Mouse (Mus musculus) thymus, adult 18-20 months (tissue): ENCODE data around the gene Catsperg1.
"Not testable (repeated sequence)": the region's sequence is repeated elsewhere in the genome, so short reads cannot be mapped to it uniquely, and the experiment has no call there.

Experiments used
- DNase-seq, 2 experiments: peaks; one replicate each; pipeline ENCODE4 v3.0.0; 2022; ENCODE audit warnings: mixed read lengths in 2 of 2

Catsperg1 gene

DNA sequence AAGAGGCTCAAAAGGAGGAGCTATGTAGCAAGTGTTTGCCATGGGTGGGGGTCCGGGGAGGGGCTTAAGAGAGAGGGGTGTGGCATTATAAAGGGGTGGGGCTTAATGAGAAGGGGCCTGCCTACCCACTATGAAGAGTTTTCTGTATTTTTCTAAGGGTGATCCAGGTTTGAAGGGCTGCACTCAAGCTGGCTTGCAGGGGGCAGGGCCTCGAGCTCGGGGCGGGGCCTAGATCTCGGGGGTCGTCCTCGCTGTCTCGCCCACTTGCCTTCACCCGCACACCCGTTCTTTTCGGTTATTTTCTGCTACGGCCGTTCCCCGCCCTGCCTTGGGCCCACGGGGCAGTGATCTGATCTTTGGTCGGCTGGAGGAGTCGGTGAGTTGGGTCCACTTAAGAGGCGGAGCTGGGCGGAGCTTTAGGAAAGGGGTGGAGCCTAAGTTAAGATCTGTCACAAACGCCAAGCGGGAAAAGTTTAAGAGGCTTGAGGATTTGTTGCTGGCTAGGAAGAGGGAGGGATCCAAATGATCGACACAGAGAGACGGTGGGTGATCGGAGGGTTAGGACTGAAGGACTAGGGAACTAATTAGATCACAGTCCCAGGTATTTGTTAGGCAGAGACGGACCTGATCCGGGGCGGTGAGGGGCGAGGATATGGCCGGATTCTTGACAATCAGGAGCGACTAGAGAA, 43.6 kb downstream of the Catsperg1 start, which contains the start of the genes Ggn and Spred3:
Gene Ggn, plus strand, starts transcription at position 145 of the 689 bp plus-strand sequence.
Gene Spred3, minus strand, starts transcription at position 346 of the 689 bp plus-strand sequence.
- DNase-seq = no peak

DNA sequence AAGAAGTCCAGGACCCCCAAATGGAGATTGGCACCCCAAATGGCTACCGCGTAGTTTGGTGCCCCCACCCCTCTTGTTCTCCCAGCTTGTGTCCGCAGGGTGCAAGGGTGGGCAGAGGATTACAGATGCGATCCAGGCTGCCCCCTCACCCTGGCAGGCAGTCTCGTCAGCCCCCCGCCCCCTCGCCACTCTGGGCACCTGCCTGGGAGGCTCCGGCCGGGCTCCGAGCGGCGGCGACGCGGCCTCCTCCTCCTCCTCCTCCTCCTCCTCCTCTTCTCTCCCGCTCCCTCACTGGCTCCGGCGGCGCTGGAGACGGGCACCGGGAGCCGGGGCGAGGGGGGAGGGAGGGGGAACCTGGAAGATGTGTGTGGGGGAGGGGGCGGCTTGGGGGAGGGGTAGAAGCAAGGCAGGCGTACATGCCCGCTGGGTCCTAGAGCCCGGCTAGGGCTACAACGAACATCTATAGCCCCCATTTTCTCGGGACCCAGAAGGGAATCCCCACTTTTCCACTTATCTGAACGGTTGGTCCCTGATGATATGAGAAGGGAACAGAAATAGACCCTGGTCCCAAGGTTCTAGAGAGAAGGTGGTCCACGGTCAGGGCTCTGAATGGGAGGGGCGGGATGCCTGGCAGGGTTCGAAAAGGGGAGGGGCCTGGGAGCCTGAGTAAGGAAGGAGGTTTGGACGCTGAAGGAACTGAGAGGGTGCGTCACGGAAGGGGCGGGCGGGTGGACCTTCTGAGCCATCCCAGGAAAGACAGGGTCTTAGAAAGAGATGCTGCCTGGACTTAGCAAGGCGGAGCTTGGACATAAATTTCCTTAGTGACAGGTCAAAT, 44.4 kb downstream of the Catsperg1 start:
- peak in 1 of 2 experiments; percentile 20 for DNase-seq

DNA sequence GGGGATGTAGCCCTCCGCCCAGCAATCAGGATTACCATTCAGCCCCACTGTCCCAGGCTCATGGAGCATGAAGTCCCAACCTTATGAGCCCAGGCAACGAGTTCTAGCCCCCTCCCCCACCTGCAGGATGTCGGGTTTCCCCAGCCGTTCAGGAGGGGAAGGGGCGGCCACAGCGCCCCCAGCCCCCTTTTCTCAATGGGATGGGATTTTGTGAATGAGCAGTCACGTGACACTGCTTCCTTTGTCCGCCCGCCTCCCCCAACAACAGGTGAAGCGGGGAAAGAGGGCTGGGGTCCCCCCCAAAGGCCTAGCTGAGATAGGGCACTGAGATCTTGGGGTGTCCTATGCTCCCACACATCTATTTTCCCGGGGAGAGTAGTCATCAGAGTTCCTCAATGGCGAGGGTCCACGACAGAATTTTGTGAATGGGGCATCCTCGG, 45.0 kb downstream of the Catsperg1 start:
- DNase-seq = no peak

DNA sequence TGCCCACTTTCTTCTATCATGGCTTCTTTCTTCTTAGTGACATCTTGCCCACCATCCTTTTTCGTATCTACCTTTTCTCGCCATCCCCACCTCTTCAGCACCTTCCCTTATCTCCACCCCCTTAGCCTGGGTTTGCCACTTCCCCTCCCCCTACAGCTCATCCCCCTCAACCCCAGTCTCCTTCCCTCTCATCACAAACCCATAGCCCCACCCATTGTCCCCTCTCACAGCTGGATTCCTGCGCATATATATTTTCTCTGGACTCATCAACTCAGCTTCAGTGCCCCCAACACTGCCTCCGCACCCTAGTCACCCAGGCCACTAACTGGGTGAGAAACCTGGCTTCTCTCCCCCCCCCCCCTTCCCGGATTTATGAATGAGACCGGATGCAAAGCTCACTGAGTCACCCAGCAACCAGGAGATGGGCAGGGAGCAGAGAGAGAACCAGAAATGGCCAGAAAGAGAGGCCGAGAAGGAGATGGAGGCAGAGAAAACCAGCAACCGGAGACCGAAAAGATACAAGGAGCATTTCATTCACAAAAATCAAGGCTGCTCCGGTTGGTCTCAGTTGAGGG, 45.6 kb downstream of the Catsperg1 start:
- no peak for DNase-seq

DNA sequence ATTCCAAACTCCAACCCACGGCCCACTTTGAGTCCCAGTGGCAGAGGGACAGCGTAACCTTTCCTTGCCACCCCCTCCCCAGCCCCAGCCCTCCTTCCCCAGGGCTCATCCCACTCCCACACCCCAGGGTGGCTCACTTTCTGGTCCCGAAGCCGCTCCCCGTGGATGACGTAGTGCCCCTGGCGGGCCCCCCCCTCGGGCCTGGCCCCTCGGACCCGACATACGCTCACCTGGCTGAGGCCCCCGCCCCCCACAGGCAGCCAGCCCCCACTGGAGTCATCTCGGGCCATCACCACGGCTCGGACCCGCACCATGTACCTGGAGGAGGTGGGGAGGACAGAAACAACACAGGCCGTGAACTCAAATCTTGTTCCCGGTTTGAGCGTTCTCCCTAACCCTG, 46.2 kb downstream of the Catsperg1 start:
- no peak for DNase-seq

DNA sequence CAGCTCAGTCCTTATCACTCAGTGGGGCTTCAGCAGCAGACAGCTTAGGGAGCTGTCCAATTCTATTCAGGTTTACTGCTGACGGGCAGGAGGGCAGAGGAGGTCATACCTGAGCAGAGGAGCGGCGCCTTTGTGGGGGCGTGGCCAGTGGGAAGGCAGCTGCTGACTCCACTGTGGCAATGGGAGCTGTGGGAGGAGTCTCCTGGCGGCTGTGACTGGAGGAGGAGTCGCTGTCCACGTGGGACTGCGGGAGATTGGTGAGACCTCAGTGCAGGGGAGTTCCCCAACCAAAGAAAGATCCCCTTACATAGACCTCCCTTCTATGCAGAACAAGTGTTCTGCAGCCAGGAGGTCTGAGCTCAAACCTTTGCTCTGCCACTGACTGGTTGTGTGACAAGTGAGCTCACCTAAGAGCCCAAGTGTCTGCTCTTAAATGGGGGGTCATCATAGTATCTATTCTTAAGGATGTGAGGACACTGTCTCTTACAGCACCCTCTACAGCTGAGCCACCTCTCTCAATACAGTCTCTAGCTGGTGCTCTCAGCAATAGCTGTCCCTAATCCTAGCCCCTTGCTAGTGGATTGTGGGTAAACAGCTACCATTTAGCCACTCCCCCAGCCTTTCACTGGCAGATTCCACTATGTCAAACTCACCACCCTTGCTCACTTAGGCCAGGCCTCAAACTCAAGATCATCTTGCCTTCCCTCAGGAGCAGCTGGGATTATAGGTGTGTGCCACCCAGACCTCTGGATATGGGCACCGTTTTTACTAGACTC, 50.9 kb downstream of the Catsperg1 start:
- DNase-seq = no peak

DNA sequence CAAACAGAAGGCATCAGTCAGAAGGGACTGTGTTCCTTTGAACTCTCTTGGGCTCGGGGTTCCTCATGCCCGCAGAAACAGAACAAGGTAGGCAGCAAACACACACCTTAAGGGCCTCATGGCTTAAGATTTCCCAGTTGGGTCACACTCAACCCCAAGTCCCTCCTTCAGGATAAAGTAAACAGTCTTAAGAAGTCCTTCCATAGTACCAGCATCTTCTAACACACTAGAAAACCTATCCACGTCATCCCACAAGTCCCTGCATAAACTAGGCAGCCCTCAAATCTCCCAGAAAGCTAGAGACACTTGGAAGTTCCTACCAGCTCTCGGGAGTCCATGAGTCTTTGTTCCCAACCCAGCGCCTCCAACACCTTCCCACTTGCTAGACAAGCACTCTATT, 51.5 kb downstream of the Catsperg1 start:
- DNase-seq = no peak

DNA sequence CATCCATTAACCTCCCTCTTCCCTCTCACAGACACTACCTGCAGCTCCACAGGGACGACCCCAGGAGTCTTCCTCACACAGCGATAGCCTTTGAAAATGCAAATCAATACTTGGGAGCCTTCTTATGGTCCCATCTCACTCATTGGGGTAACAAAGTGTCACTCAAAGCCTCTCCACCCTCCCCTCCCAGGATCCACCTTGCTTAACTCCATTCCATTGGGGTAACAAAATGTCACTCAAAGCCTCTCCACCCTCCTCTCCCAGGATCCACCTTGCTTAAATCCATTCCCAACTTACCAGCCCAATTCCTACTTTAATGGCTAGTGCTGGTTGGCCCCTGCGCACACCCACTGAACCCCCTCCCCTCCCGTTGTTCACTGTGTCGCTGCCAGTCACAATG, 55.6 kb downstream of the Catsperg1 start:
- no peak for DNase-seq

DNA sequence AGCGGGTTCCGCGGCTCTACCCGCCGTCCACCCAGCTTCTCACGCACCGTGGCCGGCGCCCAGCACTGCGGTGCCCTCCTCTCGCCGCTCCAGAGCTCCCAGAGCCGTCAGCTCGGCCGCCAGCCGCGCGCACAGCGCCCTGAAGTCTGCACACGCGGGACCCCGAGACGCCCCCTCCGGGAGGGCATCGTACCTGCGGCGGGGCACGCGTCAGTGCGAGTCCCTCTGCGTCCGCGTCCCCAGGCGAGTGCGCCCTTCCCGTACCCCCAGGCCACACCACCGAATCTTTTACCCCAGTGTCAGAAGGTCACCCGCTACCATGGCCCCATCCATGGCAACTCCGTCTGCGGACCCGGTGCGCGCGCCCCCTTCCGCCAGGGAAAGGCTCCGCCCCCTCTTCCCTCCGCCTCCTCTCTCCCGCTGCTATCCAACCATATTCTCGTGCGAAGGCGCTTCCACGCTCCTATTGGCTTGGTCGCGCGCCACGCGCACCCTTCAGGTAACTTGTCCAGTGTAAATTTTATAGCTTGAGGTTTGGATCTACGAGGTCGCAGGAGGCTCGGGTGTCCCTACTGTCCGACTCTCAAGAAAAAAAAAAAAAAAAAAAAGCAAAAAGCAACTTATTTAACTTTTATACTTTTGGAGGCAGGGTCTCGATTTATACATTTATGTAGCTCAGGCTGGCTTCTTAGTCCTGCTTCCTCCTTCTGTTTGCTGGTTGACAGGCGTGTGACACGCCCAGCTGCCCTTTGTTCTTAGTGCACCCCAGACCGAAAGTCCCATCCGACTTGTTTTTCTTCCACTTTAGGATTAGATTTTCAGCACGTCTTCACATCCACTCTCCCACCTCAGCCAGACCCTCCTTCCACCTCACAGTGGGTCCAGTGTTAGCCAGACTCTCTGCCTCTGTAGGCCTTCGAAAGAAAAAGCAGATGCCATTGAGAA, 57.7 kb downstream of the Catsperg1 start, which contains the start of gene Fam98c:
Gene Fam98c, minus strand, starts transcription at position 397 of the 945 bp plus-strand sequence.
- peak; percentile 75 to 81 for DNase-seq

DNA sequence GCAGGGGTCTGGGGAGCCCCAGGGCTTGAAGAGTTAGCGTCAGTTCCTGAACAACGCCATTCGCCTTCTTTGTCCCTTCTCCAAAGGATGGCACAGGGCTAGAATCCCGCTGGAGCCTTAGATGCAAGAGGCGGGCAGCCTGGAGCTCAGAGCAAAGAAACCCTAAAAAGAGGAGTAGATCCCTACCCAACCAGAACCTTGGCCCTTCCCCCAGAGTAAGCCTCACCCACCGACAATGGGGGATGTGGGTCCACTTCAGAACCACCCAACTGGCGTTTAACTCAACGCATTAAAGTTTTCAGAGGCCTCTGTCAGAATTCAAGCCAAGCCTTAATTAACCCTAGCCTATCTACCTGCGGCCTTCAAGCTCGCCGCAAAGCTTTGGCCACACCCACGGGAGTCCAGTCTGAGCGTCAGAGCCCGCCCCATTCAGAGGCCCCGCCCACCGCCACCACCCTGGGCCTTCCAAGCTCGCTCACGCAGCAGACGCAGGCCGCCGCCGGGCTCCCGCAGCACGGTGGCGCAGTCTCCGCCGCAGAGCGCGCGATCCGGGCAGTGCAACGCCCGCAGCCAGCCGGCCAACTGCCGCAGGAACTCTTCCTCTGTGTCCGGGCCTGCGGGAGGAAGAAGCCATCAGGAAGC, 58.5 kb downstream of the Catsperg1 start:
- peak; percentile 74 to 79 for DNase-seq

DNA sequence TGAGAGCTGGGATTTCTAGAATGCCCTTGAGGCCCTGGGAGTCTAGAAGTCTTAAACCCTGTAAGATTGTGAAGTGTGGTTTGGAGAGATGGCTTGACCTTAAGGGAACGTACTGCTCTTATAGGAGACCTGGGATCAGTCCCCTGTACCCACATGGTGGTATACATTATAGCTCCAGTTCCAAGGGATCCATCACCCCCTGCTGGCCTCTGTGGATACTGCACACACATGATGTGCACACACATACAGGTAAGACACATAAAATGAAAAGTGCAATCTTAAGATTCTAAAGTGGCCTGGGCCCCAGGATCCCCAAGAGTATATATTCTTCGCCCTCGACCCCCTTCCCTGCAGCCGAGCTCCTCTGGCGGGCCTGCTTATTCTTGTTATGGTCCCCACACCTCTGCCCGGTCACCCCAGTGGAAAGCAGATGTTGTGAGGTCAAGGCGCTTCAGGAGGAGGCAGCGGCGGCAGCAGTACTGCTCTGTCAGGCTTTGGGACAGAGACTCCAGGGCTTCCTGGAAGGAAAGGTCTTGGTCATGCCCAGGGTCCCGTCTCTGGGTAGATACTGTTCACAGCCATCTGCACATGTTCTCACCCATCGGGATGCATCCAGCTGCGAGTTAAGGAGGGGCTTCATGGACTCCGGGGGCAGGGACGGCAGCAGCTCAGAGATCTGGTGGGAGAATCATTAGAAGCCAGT, 59.7 kb downstream of the Catsperg1 start:
- no peak for DNase-seq

DNA sequence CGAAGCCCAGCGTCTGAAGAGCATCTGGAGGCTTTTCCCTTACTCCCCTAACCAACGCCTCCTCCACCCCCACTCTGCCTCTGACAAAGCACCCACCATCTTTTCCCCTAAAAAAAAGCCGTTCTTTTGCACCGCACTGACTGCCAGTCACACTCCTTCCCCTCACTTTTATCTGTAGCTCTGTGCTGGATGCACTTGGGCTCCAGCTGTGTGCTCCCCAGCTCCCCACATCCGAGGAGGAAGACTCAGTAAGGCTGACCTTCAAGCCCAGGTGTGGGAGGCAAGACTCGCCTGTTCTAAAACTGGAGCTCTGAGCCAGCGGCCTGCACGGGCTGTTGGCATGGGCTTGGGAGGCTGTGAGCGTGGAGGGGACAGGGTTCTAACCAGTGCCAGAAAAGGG, 62.3 kb downstream of the Catsperg1 start:
- no peak for DNase-seq

DNA sequence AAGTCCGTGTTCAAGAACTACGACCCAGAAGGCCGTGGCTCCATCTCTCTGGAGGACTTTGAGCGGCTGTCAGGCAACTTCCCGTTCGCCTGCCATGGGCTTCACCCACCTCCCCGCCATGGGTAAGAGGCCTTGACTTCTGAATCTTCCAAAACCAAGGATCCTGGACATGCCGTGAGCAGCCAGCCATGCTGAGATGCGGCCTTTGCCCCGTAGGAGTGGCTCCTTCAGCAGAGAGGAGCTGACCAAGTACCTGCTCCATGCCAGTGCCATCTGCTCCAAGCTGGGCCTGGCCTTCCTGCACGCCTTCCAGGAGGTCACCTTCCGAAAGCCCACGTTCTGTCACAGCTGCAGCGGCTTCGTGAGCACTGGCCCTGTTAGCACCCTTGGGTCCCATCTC, 65.1 kb downstream of the Catsperg1 start:
- DNase-seq = no peak

DNA sequence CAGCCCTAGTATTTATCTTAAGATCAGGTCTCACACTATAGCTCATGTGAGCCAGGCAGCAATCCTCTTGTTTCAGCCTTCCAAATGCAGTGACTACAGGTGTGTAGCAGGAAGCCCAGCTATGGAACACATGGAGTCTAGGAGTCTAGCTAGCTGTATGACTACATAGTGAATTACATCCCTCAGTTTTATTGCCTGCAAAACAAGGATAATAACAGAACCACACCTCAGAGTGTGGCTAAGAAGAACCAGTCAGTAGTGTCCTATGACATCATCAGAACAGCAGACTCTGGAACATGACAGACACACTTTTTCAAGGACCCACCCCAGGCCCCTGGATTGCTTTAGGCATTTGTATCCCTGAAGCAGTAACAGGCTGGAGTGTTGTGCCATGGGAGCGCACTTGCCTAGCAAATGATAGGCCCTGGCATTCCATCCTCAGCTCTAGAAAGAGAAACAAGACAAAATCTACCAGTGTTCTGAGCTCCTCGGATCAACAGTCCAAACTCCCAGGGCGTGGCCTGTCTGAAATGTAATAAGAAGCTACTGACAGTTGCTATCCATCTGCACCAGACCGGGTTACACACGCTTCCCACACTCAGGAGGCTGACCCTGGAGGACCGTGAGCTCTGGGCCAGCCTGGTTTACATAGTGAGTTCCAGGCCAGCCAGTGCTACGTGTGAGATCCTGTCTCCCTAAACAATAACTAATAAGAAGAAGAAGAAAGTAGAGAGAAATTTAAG, 67.0 kb downstream of the Catsperg1 start:
- no peak for DNase-seq

DNA sequence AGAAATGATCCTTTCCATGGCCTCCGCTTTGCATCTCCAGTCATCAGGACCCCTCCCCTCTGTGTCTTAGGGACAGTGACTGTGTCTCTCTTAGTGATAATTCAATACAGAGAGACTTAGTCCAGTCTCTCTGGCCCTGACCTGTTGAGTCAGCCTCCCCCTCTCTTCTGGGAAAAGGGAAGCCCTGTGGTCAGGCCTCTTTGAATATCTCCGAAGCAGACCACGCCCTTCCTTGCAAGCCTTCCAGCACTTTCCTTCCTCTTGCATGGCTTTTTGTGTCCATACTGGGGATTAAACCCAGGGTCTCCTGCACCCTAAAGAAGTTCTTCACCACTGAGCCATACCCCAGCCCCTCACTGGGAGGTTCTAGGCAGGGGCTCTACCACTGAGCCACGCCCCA, 69.8 kb downstream of the Catsperg1 start:
- DNase-seq = no peak

DNA sequence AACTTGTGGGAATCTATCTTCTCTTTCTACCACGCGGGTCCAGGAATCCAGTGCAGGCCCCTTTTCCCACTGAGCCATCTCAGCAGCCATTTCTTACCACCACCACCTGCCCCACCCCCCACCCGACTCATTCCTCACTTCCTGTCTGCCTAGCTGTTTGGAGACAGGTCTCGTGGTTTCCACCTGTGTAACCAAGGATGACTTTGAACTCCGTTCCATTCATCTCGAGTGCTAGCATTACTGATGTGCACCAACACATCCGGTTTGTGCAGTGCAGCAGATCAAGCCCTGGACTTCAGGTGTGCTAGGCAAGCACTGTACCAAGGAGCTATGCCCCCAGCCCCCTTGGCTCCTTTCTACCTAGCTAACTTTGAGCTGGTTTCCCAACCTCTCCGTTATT, 72.4 kb downstream of the Catsperg1 start:
- DNase-seq = peak; percentile 46 to 76

DNA sequence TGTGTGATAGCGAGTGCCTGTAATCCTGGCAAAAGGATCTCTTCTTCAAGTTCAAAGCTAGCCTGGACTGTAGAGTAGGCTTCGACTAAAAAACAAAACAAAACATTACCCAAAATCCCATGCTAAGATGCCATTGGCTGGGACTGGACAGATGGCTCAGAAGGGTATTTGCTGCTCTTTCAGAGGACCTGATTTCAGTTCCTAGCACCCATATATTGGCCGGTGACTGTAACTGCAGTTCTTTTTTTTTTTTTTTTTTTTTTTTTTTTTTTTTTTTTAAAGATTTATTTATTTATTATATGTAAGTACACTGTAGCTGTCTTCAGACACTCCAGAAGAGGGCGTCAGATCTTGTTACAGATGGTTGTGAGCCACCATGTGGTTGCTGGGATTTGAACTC, 74.6 kb downstream of the Catsperg1 start:
- not testable (repeated sequence) for DNase-seq

DNA sequence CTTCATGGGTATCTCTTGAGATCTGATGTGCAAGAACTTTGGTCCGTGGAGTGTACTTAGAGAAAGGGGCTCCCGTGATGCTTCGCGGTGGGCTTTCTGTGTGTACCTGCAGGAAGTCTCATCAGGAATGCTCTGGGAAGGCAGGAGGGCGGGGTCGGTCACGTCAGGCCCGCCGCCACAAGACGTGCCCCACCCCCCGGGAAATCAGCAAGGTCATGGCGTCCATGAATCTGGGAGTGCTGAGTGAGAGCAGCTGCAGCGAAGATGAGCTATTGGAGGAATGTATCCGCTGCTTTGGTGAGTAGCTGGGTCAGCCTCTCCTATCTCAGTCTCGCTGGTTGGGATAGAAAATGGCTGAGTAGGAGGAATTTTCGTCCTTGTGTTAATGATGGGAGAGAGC, 76.4 kb downstream of the Catsperg1 start:
- no peak for DNase-seq

DNA sequence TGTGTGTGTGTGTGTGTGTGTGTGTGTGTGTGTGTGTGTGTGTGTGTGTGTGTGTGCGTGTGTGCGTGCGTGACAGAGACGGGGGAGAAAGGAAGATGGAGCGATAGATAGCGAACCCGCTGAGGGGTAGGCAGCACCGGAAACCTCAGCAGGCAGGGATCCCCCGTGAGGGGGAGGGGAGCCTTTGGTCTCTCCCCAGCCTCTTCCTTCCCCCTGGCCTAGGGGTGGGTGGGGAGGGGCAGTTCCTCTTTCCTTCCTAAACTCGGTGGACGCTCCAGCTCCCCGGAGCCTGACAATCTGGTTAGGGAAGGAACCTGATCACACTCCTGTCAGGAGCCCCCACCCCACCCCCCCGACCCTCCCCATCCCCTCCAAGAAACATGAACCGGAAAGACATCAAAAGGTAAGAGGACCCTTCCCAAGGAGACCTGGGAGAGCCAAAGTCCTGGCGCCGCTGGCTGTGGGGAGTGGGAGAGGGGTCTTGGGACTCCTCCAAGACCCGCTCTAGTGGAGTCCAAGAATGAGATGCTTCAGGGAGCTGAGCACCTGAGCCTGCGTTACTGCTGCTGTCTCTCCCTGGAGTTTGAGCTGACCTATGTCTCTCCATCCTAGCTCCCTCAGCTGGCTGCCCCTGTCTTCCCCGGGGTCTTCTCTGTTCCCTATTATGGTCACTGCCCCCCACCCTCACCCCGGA, 79.0 kb downstream of the Catsperg1 start, which contains the start of gene Rasgrp4:
Gene Rasgrp4, plus strand, starts transcription at position 159 of the 694 bp plus-strand sequence.
- peak; percentile 80 to 88 for DNase-seq
